Mouse (Mus musculus) activated CD4-positive, CD25-positive, alpha-beta regulatory T cell, adult 4 months (primary cell): ENCODE data around the gene Atp7a. TPM values are rescaled to one million over a fixed set of nuclear protein-coding genes. Genes with fewer than 3 reads are reported as not detected.

ENCODE experiments used
- polyA plus RNA-seq, 2 experiments: library from polyadenylated mRNA; unstranded; fragments of 100-300 nt; shearing (Covaris generic); gene quantifications; one replicate each; pipeline ENCODE4 v1.2.1; 2017

Atp7a gene
- polyA plus RNA-seq, 2 experiments from 2014 or later = 6.2 to 8.2 TPM

Other genes starting within 250 kb of the Atp7a start
- gene Atrx, start 97.9 kb upstream of the Atp7a start, polyA plus RNA-seq = 100 to 1,000 TPM; 288 to 344 TPM
- 10 to 100 TPM; 32.7 to 33.5 TPM for gene Magt1, start 15.4 kb upstream of the Atp7a start, polyA plus RNA-seq
- 100 to 1,000 TPM; 203 to 422 TPM for gene Cox7b, start 11.6 kb upstream of the Atp7a start, polyA plus RNA-seq
- gene Tlr13, start 115.9 kb downstream of the Atp7a start, polyA plus RNA-seq = under 1 TPM in 1 of 2 experiments, not detected in 1; 0.18 TPM
- gene Pgk1, start 159.8 kb downstream of the Atp7a start, polyA plus RNA-seq = 100 to 1,000 TPM; 156 to 220 TPM
- 10 to 100 TPM; 54.7 to 60.5 TPM for gene Taf9b, start 193.9 kb downstream of the Atp7a start, polyA plus RNA-seq
- gene Fnd3c2, start 228.1 kb downstream of the Atp7a start, polyA plus RNA-seq = not detected